Comparison of ENCODE assay signal across 21 mouse cellular contexts in the genomic region with DNA sequence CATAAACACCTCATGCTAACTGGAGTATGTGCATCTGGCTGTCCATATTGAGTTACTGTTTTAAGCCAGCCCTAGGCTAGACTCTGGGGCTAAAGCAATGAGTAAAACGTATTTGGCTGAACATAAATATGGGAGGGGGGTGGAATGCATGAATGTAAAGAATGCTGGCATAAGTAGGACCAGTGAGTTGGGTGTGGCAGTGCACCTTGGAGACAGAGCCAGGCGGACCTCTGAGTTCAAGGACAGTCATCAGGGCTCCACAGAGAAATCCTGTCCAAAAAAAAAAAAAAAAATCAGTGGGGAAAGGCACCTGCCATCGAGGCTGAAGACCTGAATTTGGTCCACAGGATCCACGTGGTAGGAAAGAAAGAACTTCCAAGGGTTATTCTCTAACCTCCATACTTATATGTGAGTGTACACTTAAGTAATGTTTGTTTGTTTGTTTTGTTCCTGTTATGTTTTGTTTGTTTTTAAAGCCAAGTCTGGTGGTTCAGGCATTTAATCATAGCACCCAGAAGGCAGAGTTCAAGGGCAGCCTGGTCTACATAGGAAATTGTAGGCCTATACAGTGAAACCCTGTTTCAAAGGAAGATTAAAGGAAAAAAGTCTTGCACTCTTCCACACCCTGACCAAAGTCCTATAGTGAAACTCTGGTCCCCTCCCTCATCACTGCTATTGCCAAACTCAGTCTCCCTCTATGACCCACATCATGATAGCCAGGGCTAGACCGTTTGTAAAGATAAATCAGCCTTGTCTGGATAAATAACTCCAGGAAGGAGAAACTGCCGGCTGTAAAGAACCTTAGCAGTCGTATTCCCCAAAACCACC. TPM values are rescaled to one million over a fixed set of nuclear protein-coding genes. Genes with fewer than 3 reads are reported as not detected.
DNase-seq lines count a peak whose midpoint lies in the region; ATAC-seq and TF ChIP-seq lines count a peak whose summit lies in the region.
"Had no signal": no experiment of that assay in that cellular context is flagged by ENCODE, and none has a peak within 500 bp of the region (broad histone marks: within the 10 kb centered on the region; RNA-seq: fewer than 3 reads in every experiment).

No protein-coding gene starts in this region.

- H3K4me3 ChIP-seq in E14TG2a.4 (replicated peaks; ENCODE audit: low read length) (peak overlapping the region; percentile 60), ES-Bruce4 (ENCODE audit: low read depth, low read length) (no peak overlapping the region)
- H3K4me3 ChIP-seq in small intestine, adult 2 months (ENCODE audit: low read depth, low read length): no peak overlapping the region
- no peak overlapping the region for H3K4me3 ChIP-seq in kidney, embryonic 15.5 days (replicated peaks)
- H3K4me3 ChIP-seq: embryonic facial prominence, embryonic 15.5 days; erythroblast, embryonic 14.5 days; forebrain, embryonic 10.5 days; gastrocnemius, adult 2 months; heart, embryonic 12.5 days; hindbrain, embryonic 10.5 days had no signal

- H3K9me3 ChIP-seq in E14TG2a.4 (ENCODE audit: low read length) (no peaks in the 10 kb centered on the region), ES-Bruce4 (replicated peaks; ENCODE audit: control insufficient read depth, insufficient read depth, low read length, poor library complexity, severe bottlenecking) (no peaks in the 10 kb centered on the region)
- no peaks in the 10 kb centered on the region for H3K9me3 ChIP-seq in kidney, embryonic 15.5 days (replicated peaks)
- H3K9me3 ChIP-seq: embryonic facial prominence, embryonic 15.5 days; forebrain, embryonic 10.5 days; heart, embryonic 12.5 days; hindbrain, embryonic 10.5 days had no signal

- DNase-seq in ZHBTc4 (ENCODE audit: low read depth, low spot score): peak; percentile 87
- DNase-seq in thymus, postnatal 10 days (ENCODE audit: low spot score in 2 of 2): no peak
- DNase-seq in thymus, postnatal 36 days: no peak
- DNase-seq in adrenal gland, postnatal 4 days (ENCODE audit: low spot score in 2 of 2): no peak
- DNase-seq: adrenal gland, postnatal 25 days; cerebellum, adult 8-10 months; cerebellum, postnatal 14 days; embryo, embryonic 11 days; gastrocnemius, adult 2 months; gastrocnemius, postnatal 25 days had no signal

- TF ChIP-seq EP300 in ES-Bruce4 (IDR thresholded peaks at IDR 0.05; ENCODE audit: insufficient read depth, low read depth, low read length): peak; percentile 76

- H3K27me3 ChIP-seq in E14TG2a.4 (ENCODE audit: insufficient read depth, low read length) (no peaks in the 10 kb centered on the region), ES-Bruce4 (ENCODE audit: control insufficient read depth, insufficient read depth, low read length, poor library complexity, severe bottlenecking) (no peaks in the 10 kb centered on the region)
- no peaks in the 10 kb centered on the region for H3K27me3 ChIP-seq in small intestine, adult 2 months (ENCODE audit: control insufficient read depth, insufficient read depth, low read length)
- H3K27me3 ChIP-seq in kidney, embryonic 15.5 days: peaks cover 23% of the 10 kb centered on the region

- H3K36me3 ChIP-seq in E14TG2a.4 (ENCODE audit: insufficient read depth, low read length) (peaks cover 71% of the 10 kb centered on the region), ES-Bruce4 (ENCODE audit: control insufficient read depth, insufficient read depth, low read length, poor library complexity, severe bottlenecking) (peaks cover 8% of the 10 kb centered on the region)
- H3K36me3 ChIP-seq in small intestine, adult 2 months (ENCODE audit: control insufficient read depth, insufficient read depth, low read length): peaks cover 22% of the 10 kb centered on the region
- H3K36me3 ChIP-seq in kidney, embryonic 15.5 days: no peaks in the 10 kb centered on the region
- H3K36me3 ChIP-seq: embryonic facial prominence, embryonic 15.5 days; forebrain, embryonic 10.5 days; heart, embryonic 12.5 days; hindbrain, embryonic 10.5 days had no signal

- TF ChIP-seq CTCF in E14TG2a.4 (conservative IDR thresholded peaks at IDR 0.05; ENCODE audit: low read length) (no peak), ES-Bruce4 (IDR thresholded peaks at IDR 0.05; ENCODE audit: low read depth, low read length) (no peak)
- no peak for TF ChIP-seq CTCF in small intestine, adult 2 months (IDR thresholded peaks at IDR 0.05; ENCODE audit: extremely low read depth, insufficient read length, insufficient replicate concordance, low read depth, low read length)

- 17% methylated on average over 7 of the region's 7 CpGs for WGBS in small intestine, adult 2 months
- WGBS in kidney, embryonic 15.5 days: 64% methylated on average over 7 of the region's 7 CpGs

- H3K27ac ChIP-seq in ES-Bruce4 (ENCODE audit: insufficient read depth, low read length): peak overlapping the region; percentile 100
- H3K27ac ChIP-seq in small intestine, adult 2 months (ENCODE audit: insufficient read depth, low read depth, low read length): peak overlapping the region; percentile 80
- H3K27ac ChIP-seq in kidney, embryonic 15.5 days: no peak overlapping the region
- H3K27ac ChIP-seq: forebrain, embryonic 10.5 days; gastrocnemius, adult 2 months; hindbrain, embryonic 10.5 days; hindbrain, embryonic 14.5 days had no signal

- peak overlapping the region; percentile 50 for H3K9ac ChIP-seq in ES-Bruce4 (ENCODE audit: low read depth, poor library complexity, severe bottlenecking)
- H3K9ac ChIP-seq in kidney, embryonic 15.5 days: no peak overlapping the region
- H3K9ac ChIP-seq: embryonic facial prominence, embryonic 15.5 days; heart, embryonic 12.5 days; hindbrain, embryonic 14.5 days had no signal

- H3K4me1 ChIP-seq in E14TG2a.4 (replicated peaks; ENCODE audit: low read depth, low read length) (peaks cover 98% of the 10 kb centered on the region), ES-Bruce4 (ENCODE audit: control insufficient read depth, insufficient read depth, low read length) (peaks cover 16% of the 10 kb centered on the region)
- peaks cover 40% of the 10 kb centered on the region for H3K4me1 ChIP-seq in small intestine, adult 2 months (ENCODE audit: control insufficient read depth, insufficient read depth, insufficient read length, low read length)
- H3K4me1 ChIP-seq in kidney, embryonic 15.5 days: peaks cover 31% of the 10 kb centered on the region

- ATAC-seq in kidney, embryonic 15.5 days (replicated peaks; ENCODE audit: low FRiP score): no peak
- ATAC-seq: forebrain, embryonic 14.5 days had no signal

- TF ChIP-seq POLR2A in ES-Bruce4 (IDR thresholded peaks at IDR 0.05; ENCODE audit: insufficient read depth, low read length): no peak
- TF ChIP-seq POLR2A in small intestine, adult 2 months (IDR thresholded peaks at IDR 0.05; ENCODE audit: low read depth, low read length): no peak

- no peak overlapping the region for H3K4me2 ChIP-seq in kidney, embryonic 15.5 days
- H3K4me2 ChIP-seq: embryonic facial prominence, embryonic 15.5 days; heart, embryonic 12.5 days; hindbrain, embryonic 14.5 days had no signal

RNA-seq across cellular contexts. Expression of gene Cdh1, which starts 6.1 kb away (rescaled TPM):
- polyA plus RNA-seq in ES-Bruce4 (2011; ENCODE audit: insufficient read depth, insufficient read length, low read depth, missing spikeins): 347 and 358 TPM in 2 replicates
- 88.3 and 234 TPM in 2 replicates for polyA plus RNA-seq in small intestine, adult 2 months (2012; rRNA removed)
- total RNA-seq in adrenal gland, postnatal 4 days (2021): 10 to 100 TPM in 1 of 2 experiments, 1 to 10 TPM in 1; 7.7 to 26.7 TPM
- polyA plus RNA-seq in kidney, embryonic 15.5 days (2015; fragmentation: Nextera tagmentation; extraction: Ambion mirVana): 80.8 and 81.7 TPM in 2 replicates
- polyA plus RNA-seq: erythroblast, embryonic 14.5 days had no signal

RNA-seq across cellular contexts. Expression of gene Gm10073, which starts 36.0 kb away (rescaled TPM):
- polyA plus RNA-seq in ES-Bruce4 (2011; ENCODE audit: insufficient read depth, insufficient read length, low read depth, missing spikeins): 498 and 566 TPM in 2 replicates
- polyA plus RNA-seq in small intestine, adult 2 months (2012; rRNA removed): 78.0 and 81.0 TPM in 2 replicates
- 100 to 1,000 TPM; 142 to 154 TPM for total RNA-seq in adrenal gland, postnatal 4 days (2021)
- 9.9 and 11.7 TPM in 2 replicates for polyA plus RNA-seq in kidney, embryonic 15.5 days (2015; fragmentation: Nextera tagmentation; extraction: Ambion mirVana)
